Mouse (Mus musculus) limb, embryonic 10.5 days (tissue): ENCODE data around the gene Rnaseh2a. TPM values are rescaled to one million over a fixed set of nuclear protein-coding genes. Genes with fewer than 3 reads are reported as not detected.

Experiments used
- DNase-seq: peaks from one replicate; pipeline ENCODE4 v3.0.0-alpha.2; 2017; ENCODE audit warnings: low spot score
- H3K27ac ChIP-seq: fragments of 300-500 bp; sonication (generic); 2 replicates; pipeline ENCODE4 v1.5.1; 2016; ENCODE audit warnings: mild to moderate bottlenecking
- H3K27me3 ChIP-seq: fragments of 300-500 bp; sonication (generic); 2 replicates; pipeline ENCODE4 v1.6.1; 2016; ENCODE audit warnings: low read depth, mild to moderate bottlenecking; ENCODE audit not compliant: poor library complexity, severe bottlenecking
- H3K36me3 ChIP-seq: fragments of 300-500 bp; sonication (generic); 2 replicates; pipeline ENCODE4 v1.6.1; 2016; ENCODE audit warnings: mild to moderate bottlenecking, moderate library complexity
- H3K4me1 ChIP-seq: fragments of 300-500 bp; sonication (generic); 2 replicates; pipeline ENCODE4 v1.6.1; 2016
- H3K4me3 ChIP-seq: fragments of 300-500 bp; sonication (generic); 2 replicates; pipeline ENCODE4 v1.5.1; 2016; ENCODE audit warnings: mild to moderate bottlenecking, moderate library complexity
- H3K9me3 ChIP-seq: fragments of 300-500 bp; sonication (generic); replicated peaks from 2 replicates; pipeline ENCODE4 v1.6.1; 2016; ENCODE audit warnings: mild to moderate bottlenecking
- WGBS: fragments of 180-500 bp; shearing (Covaris S2); methylation state at CpG from one replicate; pipeline ENCODE4 v1.1.7; 2016; 5-methylcytosine and 5-hydroxymethylcytosine counted together
- polyA plus RNA-seq: library from polyadenylated mRNA; unstranded; fragments of >200 nt; fragmentation: Nextera tagmentation; extraction: Ambion mirVana; gene quantifications from 2 replicates; pipeline ENCODE4 v1.2.1, GENCODE M21; 2016

The Rnaseh2a gene
- polyA plus RNA-seq, 1 experiment from 2014 or later = 156 TPM

DNA sequence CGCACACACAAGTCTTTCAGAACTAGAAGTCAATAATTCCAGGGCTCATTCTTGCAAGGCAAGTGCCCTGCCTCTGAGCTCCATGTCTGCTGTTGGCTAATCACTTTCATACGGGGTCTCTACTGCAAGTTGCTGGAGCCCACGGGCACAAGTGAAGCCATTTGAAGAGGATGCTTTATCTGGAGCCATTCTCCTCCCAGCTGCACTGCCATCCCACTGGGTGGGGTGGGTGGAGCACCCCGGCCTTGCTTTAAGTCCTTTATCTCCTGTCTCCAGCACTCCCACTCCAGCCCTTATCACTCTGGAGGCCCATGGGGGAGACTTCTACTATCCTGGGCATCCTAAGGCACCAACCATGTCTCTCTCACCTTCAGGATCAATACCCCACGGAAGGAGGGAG lies 1.3 kb upstream of the Rnaseh2a start:
- Histone ChIP-seq H3K27me3 (no peaks in the 10 kb centered on the region), H3K4me3 (peak overlapping the region; percentile 69), H3K27ac (peak overlapping the region; percentile 97), H3K4me1 (peaks cover 50% of the 10 kb centered on the region), H3K36me3 (peaks cover 49% of the 10 kb centered on the region), H3K9me3 (no peaks in the 10 kb centered on the region)
- WGBS = 76% methylated on average over 5 of the region's 5 CpGs
- no peak for DNase-seq

DNA sequence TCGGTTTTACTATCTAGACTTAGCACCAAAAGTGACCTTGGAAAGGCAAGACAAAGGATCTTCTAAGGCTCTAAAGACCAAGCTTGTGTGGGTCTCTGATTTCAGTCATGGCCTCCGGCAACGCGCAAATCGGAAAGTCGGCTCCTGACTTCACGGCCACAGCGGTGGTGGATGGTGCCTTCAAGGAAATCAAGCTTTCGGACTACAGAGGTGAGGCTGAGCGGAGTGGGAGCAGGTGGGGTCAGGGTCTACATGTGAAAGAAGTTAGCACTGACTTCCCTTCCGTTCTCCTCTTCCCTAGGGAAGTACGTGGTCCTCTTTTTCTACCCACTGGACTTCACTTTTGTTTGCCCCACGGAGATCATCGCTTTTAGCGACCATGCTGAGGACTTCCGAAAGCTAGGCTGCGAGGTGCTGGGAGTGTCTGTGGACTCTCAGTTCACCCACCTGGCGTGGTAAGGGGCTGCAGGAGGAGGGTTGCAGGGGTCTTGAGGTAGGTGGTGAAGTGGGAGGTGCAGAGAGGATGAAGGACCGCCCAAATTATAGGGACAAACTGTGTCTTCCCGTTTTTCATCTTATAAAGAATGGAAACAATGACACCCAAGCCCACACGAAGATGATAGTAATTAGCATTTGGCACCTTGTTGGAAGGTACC lies 696 bp upstream of the Rnaseh2a start:
- peak; percentile 63 for DNase-seq
- WGBS = 16% methylated on average over 21 of the region's 21 CpGs

DNA sequence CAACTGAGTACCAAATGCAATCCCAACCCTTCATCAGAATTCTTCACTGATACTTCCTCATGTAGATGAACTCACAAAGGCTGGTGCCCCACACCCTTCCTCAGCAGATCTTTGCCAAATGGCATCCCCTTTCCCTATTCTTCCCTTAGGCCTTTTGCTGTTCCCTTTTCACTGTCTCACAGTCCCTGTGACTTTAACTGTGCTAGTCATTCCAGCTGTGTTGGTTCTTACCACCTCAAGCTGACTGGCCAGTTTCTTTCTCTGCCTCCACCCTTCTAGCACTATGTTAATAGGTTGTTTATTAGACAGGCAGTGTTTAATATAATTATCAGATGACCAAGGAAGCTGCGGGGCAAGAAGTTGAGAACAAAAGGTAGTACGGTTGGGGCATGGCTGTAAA lies 917 bp downstream of the Rnaseh2a start:
- no peaks in the 10 kb centered on the region for H3K27me3 ChIP-seq
- H3K9me3 ChIP-seq = no peaks in the 10 kb centered on the region
- H3K27ac ChIP-seq = peak overlapping the region; percentile 97
- 26% methylated on average over 2 of the region's 2 CpGs for WGBS
- peaks cover 47% of the 10 kb centered on the region for H3K4me1 ChIP-seq
- DNase-seq = no peak
- peaks cover 42% of the 10 kb centered on the region for H3K36me3 ChIP-seq
- H3K4me3 ChIP-seq = peak overlapping the region; percentile 69

More for the DNA sequence above, 696 bp upstream of the Rnaseh2a start:
- Histone ChIP-seq H3K4me3 (peak overlapping the region; percentile 69), H3K27ac (peak overlapping the region; percentile 97), H3K36me3 (peaks cover 49% of the 10 kb centered on the region), H3K9me3 (no peaks in the 10 kb centered on the region), H3K4me1 (peaks cover 46% of the 10 kb centered on the region), H3K27me3 (no peaks in the 10 kb centered on the region)

DNA sequence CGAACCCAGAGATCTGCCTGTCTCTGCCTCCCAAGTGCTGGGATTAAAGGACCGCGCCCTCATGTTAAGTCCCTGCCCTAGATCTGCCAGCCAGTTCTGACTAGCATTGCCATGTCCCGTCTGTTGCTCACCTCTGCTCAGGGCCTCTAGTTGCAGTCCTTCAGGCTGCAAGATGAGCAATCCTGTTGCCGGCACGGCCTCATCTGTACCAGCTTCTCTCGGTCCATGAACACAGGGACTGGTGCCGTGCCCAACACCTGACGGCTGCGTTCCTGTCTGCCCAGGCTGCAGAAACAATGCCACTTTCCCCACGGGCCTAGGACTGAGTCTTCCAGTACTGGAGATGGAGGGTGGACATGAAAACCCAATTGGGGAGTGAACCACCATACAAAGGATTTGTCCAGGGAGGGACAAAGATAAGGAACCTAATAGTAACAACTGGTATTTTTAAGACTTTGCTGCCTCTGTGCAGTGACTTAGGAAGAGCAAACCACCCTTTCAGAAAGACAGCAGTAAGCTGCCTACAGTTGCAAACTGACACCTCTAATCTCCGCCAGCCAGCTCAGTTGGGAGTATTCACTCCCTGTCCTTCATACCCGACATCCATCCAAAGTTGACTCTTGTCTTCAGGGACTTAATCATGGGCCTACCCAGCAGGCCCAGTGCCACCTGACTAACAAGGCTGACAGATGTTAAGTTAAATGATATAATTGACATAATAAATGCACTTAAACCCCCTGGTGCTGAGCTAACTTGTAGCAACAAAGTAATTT lies 1.8 kb downstream of the Rnaseh2a start:
- peaks cover 40% of the 10 kb centered on the region for H3K36me3 ChIP-seq
- 91% methylated on average over 13 of the region's 13 CpGs for WGBS
- no peaks in the 10 kb centered on the region for H3K27me3 ChIP-seq
- H3K27ac ChIP-seq = no peak overlapping the region
- H3K4me3 ChIP-seq = 0 out of 2 replicates have a peak overlapping the region, but pooled peaks have one; percentile 4
- peaks cover 47% of the 10 kb centered on the region for H3K4me1 ChIP-seq
- no peaks in the 10 kb centered on the region for H3K9me3 ChIP-seq
- no peak for DNase-seq

DNA sequence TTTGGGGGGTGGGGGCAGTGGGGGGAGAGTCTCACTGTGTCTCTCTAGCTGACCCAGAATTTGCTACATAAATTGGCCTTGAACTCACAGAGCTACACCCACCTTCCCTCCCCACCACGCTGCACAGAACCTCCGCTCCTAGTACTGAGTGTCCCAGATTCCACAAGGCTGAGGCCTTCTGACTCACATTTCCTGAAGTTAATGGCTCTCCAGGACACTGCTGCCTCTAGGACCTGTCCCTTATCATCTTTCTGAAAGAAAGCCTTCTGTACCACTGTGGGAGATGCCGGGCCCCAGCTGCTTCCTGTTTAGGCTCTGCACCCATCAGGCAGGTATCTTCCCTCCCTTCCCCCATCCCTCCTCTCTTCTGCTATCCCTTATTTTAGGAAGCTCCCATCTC lies 3.0 kb downstream of the Rnaseh2a start:
- H3K27ac ChIP-seq = peak overlapping the region; percentile 2; the same call in 1 of the 2 replicates
- peaks cover 39% of the 10 kb centered on the region for H3K36me3 ChIP-seq
- H3K9me3 ChIP-seq = no peaks in the 10 kb centered on the region
- peak overlapping the region; percentile 68 for H3K4me3 ChIP-seq
- H3K27me3 ChIP-seq = no peaks in the 10 kb centered on the region
- H3K4me1 ChIP-seq = peaks cover 47% of the 10 kb centered on the region
- peak; percentile 30 for DNase-seq
- WGBS = 51% methylated on average over 3 of the region's 3 CpGs

DNA sequence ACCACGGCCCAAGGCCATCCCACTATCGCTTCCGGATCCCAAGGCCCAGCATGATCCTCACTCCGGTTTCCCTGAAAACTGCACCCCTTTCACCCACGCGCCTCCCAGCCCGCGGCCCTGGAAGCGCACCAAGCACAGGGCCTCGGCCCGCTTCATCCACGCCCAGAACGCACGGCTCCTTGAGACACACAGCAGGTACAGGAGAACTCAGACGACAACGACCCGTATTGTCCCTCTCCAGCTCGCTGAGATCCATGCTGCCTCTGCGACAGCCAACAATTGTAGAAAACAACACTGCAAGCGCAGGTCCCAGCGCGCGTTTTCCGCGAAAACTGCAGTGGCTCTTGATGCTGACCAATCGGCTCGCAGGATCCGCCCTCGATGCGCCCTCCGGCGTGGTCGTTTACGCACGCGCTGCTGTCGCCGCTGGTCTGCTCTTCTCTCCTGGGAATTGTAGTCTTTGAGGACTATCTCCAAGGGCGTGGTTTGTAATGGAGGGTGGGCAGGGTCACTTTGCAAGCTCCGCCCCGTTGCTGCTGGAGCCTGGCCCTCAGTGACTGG lies 3.8 kb downstream of the Rnaseh2a start:
- H3K27ac ChIP-seq = peak overlapping the region; percentile 78
- peak; percentile 94 for DNase-seq
- whole genome bisulfite sequencing = under 1% methylated on average over 41 of the region's 41 CpGs
- peaks cover 40% of the 10 kb centered on the region for H3K4me1 ChIP-seq
- peak overlapping the region; percentile 68 for H3K4me3 ChIP-seq
- H3K27me3 ChIP-seq = no peaks in the 10 kb centered on the region
- H3K36me3 ChIP-seq = peaks cover 39% of the 10 kb centered on the region
- H3K9me3 ChIP-seq = no peaks in the 10 kb centered on the region

DNA sequence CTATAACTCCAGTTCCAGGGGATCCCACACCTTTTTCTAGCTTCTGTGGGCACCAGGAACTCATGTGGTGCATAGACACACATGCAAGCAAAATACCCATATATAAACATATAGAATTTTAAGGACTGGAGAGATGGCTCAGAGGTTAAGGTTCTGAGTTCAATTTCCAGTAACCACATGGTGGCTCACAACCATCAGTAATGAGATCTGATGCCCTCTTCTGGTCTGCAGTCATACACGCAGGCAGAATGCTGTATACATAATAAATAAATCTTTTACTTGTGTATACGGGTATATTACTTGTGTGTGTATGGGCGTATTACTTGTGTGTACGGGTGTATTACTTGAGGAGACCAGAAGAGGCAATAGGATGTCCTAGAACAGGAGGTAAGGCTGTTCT lies 5.6 kb downstream of the Rnaseh2a start:
- peaks cover 32% of the 10 kb centered on the region for H3K4me1 ChIP-seq
- no peaks in the 10 kb centered on the region for H3K27me3 ChIP-seq
- peaks cover 49% of the 10 kb centered on the region for H3K36me3 ChIP-seq
- 88% methylated on average over 4 of the region's 4 CpGs for WGBS
- DNase-seq = no peak
- H3K4me3 ChIP-seq = no peak overlapping the region
- no peaks in the 10 kb centered on the region for H3K9me3 ChIP-seq
- no peak overlapping the region for H3K27ac ChIP-seq

DNA sequence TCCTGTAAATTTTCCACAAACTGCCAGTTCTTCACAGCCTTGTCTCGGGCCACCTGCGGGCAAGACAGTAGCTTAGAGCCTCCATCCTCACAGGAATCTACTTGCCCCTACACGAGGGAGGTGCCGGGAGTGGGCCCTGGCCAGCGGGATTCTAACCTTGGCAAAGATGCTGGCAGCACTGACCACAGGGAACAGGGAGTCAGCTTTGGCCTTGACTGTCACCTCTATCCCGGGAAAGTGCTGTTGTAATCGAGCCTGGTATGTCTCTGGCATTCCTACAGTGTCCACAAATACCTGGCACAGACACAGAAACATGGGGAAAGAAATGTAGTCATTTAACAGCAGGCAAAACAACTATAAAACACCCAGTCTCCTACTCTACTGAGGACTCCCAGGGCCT lies 9.8 kb downstream of the Rnaseh2a start:
- H3K36me3 ChIP-seq = peaks cover 83% of the 10 kb centered on the region
- no peaks in the 10 kb centered on the region for H3K9me3 ChIP-seq
- no peak overlapping the region for H3K4me3 ChIP-seq
- no peak overlapping the region for H3K27ac ChIP-seq
- DNase-seq = no peak
- H3K4me1 ChIP-seq = peaks cover under 1% of the 10 kb centered on the region; the same call in 1 of the 2 replicates
- WGBS = 95% methylated on average over 7 of the region's 7 CpGs
- no peaks in the 10 kb centered on the region for H3K27me3 ChIP-seq

DNA sequence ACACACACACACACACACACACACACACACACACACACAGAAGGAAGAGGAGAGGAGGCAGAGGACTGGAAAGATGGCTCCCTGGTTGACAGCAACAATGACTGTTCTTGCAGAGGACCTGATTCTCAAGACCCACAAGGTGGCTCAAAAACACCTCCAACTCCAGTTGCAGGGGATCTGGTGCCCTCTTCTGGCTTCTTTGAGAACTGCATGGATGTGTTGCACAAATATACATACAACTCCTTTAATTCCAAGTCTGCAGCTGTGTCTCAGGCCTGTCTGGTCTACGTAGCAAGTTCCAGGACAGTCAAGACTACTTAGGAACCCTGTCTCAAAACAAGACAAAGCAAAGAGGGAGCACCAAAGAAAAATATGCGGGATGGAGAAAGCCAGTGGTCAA lies 12.8 kb downstream of the Rnaseh2a start:
- 44% methylated on average over 2 of the region's 2 CpGs for WGBS
- peak; percentile 83 for DNase-seq
- Histone ChIP-seq H3K27ac (no peak overlapping the region), H3K9me3 (no peaks in the 10 kb centered on the region), H3K4me3 (no peak overlapping the region), H3K36me3 (peaks cover 59% of the 10 kb centered on the region), H3K27me3 (peaks cover 20% of the 10 kb centered on the region), H3K4me1 (peaks cover 5% of the 10 kb centered on the region; the same call in 1 of the 2 replicates)

DNA sequence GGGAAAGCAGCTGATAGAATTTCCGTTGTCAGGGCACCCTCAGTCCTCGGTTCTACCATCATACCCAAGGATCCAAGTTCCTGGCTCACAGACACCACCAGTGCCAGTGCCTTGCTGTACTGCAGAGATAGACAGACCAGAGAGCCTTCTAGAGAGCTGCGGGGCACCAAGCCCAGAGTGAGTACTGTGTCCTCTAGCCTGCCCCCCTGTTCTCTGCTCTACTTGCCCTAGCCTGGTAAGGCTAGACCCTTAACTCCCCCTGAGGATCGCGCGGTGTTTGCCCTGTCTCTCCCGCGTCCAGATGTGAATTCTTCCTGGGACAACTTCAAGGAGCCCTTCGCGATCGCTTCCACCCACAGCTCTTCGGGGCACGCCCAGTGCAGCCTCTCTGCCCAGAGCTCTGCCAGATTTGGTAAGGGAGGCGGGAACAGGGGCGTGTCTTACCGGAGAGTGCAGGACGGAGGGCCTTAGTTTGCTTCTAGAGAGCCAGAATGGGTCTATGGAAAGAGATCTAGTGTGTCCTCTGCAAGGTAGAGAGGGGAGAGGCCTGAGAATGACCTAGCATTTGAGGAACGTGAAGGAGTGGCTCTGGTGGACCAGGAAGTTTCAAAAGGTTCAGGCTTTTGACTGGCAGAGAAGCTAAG lies 16.8 kb downstream of the Rnaseh2a start:
- Histone ChIP-seq H3K4me3 (peak overlapping the region; percentile 9; the same call in 1 of the 2 replicates), H3K4me1 (peaks cover 5% of the 10 kb centered on the region; the same call in 1 of the 2 replicates), H3K27me3 (peaks cover 61% of the 10 kb centered on the region), H3K27ac (no peak overlapping the region), H3K9me3 (no peaks in the 10 kb centered on the region), H3K36me3 (peaks cover 21% of the 10 kb centered on the region)
- WGBS = 9% methylated on average over 18 of the region's 18 CpGs
- no peak for DNase-seq

DNA sequence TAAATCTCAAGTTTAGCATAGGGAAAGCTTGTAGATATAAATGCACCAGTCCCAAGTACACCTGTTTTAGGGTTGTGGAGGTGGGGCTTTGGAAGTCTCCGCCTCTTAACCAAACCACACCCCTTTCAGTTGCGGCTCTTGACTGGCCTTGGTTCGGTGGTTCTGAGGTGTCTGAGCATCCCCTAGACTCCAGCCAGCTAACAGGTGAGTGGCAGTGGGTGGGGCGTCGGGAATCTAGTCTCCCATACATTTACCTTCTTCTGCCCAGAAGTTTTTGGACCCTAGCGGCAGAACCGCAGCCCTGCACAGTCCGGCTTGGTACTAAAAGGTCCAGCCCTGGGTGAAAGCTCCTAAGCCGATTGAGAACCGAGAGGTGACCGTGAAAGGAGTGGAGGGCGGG lies 19.8 kb downstream of the Rnaseh2a start:
- Histone ChIP-seq H3K36me3 (no peaks in the 10 kb centered on the region), H3K27me3 (peaks cover 91% of the 10 kb centered on the region), H3K9me3 (no peaks in the 10 kb centered on the region), H3K4me3 (no peak overlapping the region), H3K4me1 (peaks cover 17% of the 10 kb centered on the region), H3K27ac (no peak overlapping the region)
- DNase-seq = no peak
- WGBS = 18% methylated on average over 12 of the region's 12 CpGs

DNA sequence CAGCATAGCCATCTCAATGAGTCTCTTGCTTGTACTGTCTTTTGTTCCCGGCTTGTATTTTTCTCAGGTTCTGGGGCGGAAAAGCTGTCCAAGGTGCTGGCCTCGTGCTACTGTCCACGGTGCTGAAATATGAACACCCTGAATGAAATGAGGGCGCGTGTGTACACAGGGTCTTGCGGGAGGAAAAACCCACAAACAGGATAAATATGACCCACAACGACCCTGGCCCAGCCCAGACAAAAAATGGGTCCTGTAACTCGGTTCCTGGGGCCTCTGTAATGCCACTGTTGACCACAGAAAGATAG lies 22.4 kb downstream of the Rnaseh2a start:
- Histone ChIP-seq H3K27me3 (peaks cover 97% of the 10 kb centered on the region), H3K4me3 (no peak overlapping the region)
- WGBS = 15% methylated on average over 9 of the region's 9 CpGs

More for the DNA sequence above, 22.4 kb downstream of the Rnaseh2a start:
- DNase-seq = peak; percentile 75
- H3K27ac ChIP-seq = no peak overlapping the region
- peaks cover 18% of the 10 kb centered on the region for H3K4me1 ChIP-seq
- no peaks in the 10 kb centered on the region for H3K9me3 ChIP-seq
- no peaks in the 10 kb centered on the region for H3K36me3 ChIP-seq
